Comparison of ENCODE assay signal across 27 mouse cellular contexts in genomic region chr7:123344079-123344780, GRCm38 (mm10). TPM values are rescaled to one million over a fixed set of nuclear protein-coding genes. Genes with fewer than 3 reads are reported as not detected.
A peak's percentile ranks its signal among the peaks of the same experiment; 100 is the strongest.
DNase-seq lines count a peak whose midpoint lies in the region; ATAC-seq lines count a peak whose summit lies in the region.
"Had no signal": no experiment of that assay in that cellular context is flagged by ENCODE, and none has a peak within 500 bp of the region (broad histone marks: within the 10 kb centered on the region; RNA-seq: fewer than 3 reads in every experiment).

No protein-coding gene starts in this region.

- intact Hi-C loops in heart, postnatal 25 days (cut with DNase I): no loop called here

- no peak for DNase-seq in intestine, embryonic 14.5 days (ENCODE audit: low spot score)
- peak; percentile 44 for DNase-seq in large intestine, adult 2 months (ENCODE audit: low read depth, low spot score)
- no peak for DNase-seq in adrenal gland, adult 2 months
- DNase-seq in heart, postnatal 25 days (ENCODE audit: low spot score): no peak
- DNase-seq: adrenal gland, postnatal 10 days; B cell, adult 2 months; cerebellum, adult 11 months; cerebellum, adult 8-10 months; cerebellum, postnatal 14 days; embryo, embryonic 11 days; heart, adult 18-20 months; heart, postnatal 36 days; kidney, adult 11 months had no signal

- no peak overlapping the region for H3K4me2 ChIP-seq in intestine, embryonic 14.5 days (ENCODE audit: low read length)
- H3K4me2 ChIP-seq: embryonic facial prominence, embryonic 15.5 days; heart, embryonic 11.5 days; heart, embryonic 15.5 days; hindbrain, embryonic 12.5 days had no signal

- no peak overlapping the region for H3K27ac ChIP-seq in intestine, embryonic 14.5 days (ENCODE audit: low read depth)
- H3K27ac ChIP-seq: embryonic facial prominence, embryonic 15.5 days; forebrain, embryonic 10.5 days; heart, embryonic 15.5 days; hindbrain, embryonic 12.5 days; hindbrain, postnatal 0 days had no signal

- ATAC-seq in megakaryocyte, adult 5-6 weeks (ENCODE audit: poor library complexity, severe bottlenecking): no peak
- ATAC-seq in intestine, embryonic 14.5 days (replicated peaks; ENCODE audit: low FRiP score, low TSS enrichment, low read depth): peak; percentile 48; the same call in 1 of the 2 replicates
- ATAC-seq in activated CD4-positive, CD25-positive, alpha-beta regulatory T cell, adult 4 months: no peak
- ATAC-seq: CD4-positive, CD25-positive, alpha-beta regulatory T cell, adult 4 months; forebrain, embryonic 14.5 days; hindbrain, postnatal 0 days; Patski had no signal

- H3K27me3 ChIP-seq in megakaryocyte, embryonic 14.5 days (replicated peaks): no peaks in the 10 kb centered on the region
- no peaks in the 10 kb centered on the region for H3K27me3 ChIP-seq in intestine, embryonic 14.5 days (replicated peaks; ENCODE audit: control insufficient read depth, insufficient read depth, low read length)
- H3K27me3 ChIP-seq: embryonic facial prominence, embryonic 15.5 days; heart, embryonic 15.5 days; hindbrain, embryonic 12.5 days; Patski had no signal

- WGBS in intestine, embryonic 14.5 days: 85% methylated on average over 5 of the region's 5 CpGs
- WGBS in large intestine, adult 2 months: 44% methylated on average over 5 of the region's 5 CpGs

- no peaks in the 10 kb centered on the region for H3K9me3 ChIP-seq in megakaryocyte, embryonic 14.5 days
- H3K9me3 ChIP-seq in intestine, embryonic 14.5 days (ENCODE audit: control insufficient read depth, low read length): no peaks in the 10 kb centered on the region
- H3K9me3 ChIP-seq: embryonic facial prominence, embryonic 15.5 days; forebrain, embryonic 10.5 days; G1E; heart, embryonic 15.5 days; hindbrain, embryonic 12.5 days had no signal

- no peak overlapping the region for H3K9ac ChIP-seq in intestine, embryonic 14.5 days (ENCODE audit: low read length)
- H3K9ac ChIP-seq: embryonic facial prominence, embryonic 15.5 days; heart, embryonic 15.5 days; hindbrain, embryonic 12.5 days had no signal

- peak overlapping the region; percentile 67 for H3K4me3 ChIP-seq in megakaryocyte, embryonic 14.5 days (replicated peaks)
- H3K4me3 ChIP-seq in intestine, embryonic 14.5 days (ENCODE audit: low read depth, low read length): no peak overlapping the region
- H3K4me3 ChIP-seq: embryonic facial prominence, embryonic 15.5 days; erythroblast, embryonic 14.5 days; forebrain, embryonic 10.5 days; heart, embryonic 15.5 days; hindbrain, embryonic 12.5 days had no signal

- peaks cover 17% of the 10 kb centered on the region for H3K36me3 ChIP-seq in megakaryocyte, embryonic 14.5 days (replicated peaks; ENCODE audit: low read length)
- no peaks in the 10 kb centered on the region for H3K36me3 ChIP-seq in intestine, embryonic 14.5 days (ENCODE audit: control insufficient read depth, insufficient read depth, low read length)
- H3K36me3 ChIP-seq: embryonic facial prominence, embryonic 15.5 days; heart, embryonic 15.5 days; hindbrain, embryonic 12.5 days had no signal

- peaks cover 84% of the 10 kb centered on the region for H3K4me1 ChIP-seq in megakaryocyte, embryonic 14.5 days
- H3K4me1 ChIP-seq in intestine, embryonic 14.5 days (replicated peaks; ENCODE audit: control insufficient read depth, insufficient read depth, low read length): peaks cover 18% of the 10 kb centered on the region

RNA-seq across cellular contexts. Expression of gene Lcmt1, which starts 25.4 kb away (rescaled TPM):
- 2.3 and 4.3 TPM in 2 replicates for polyA plus RNA-seq in megakaryocyte, embryonic 14.5 days (2012; ENCODE audit: insufficient read depth, low replicate concordance)
- 22.6 and 23.4 TPM in 2 replicates for total RNA-seq in megakaryocyte, adult 5-6 weeks (2015)
- total RNA-seq in megakaryocyte, adult 5-6 weeks (2017): 30.1 and 37.4 TPM in 2 replicates
- 46.3 and 48.8 TPM in 2 replicates for polyA plus RNA-seq in intestine, embryonic 14.5 days (2014; fragmentation: Nextera tagmentation; extraction: Ambion mirVana)
- polyA plus RNA-seq in large intestine, adult 2 months (2012; rRNA removed): 18.7 and 30.1 TPM in 2 replicates
- polyA plus RNA-seq in activated CD4-positive, CD25-positive, alpha-beta regulatory T cell, adult 4 months (2017; shearing (Covaris generic)): 10 to 100 TPM; 31.9 to 37.4 TPM
- 10 to 100 TPM; 24.0 to 28.3 TPM for total RNA-seq in adrenal gland, adult 2 months (2021)
- polyA plus RNA-seq in adrenal gland, adult 2 months (2012; rRNA removed): 15.9 and 16.5 TPM in 2 replicates
- 10 to 100 TPM; 20.0 to 21.9 TPM for total RNA-seq in heart, postnatal 25 days (2021)

RNA-seq across cellular contexts. Expression of gene Arhgap17, which starts 25.5 kb away (rescaled TPM):
- 51.0 and 54.9 TPM in 2 replicates for polyA plus RNA-seq in megakaryocyte, embryonic 14.5 days (2012; ENCODE audit: insufficient read depth, low replicate concordance)
- total RNA-seq in megakaryocyte, adult 5-6 weeks (2015): 123 and 129 TPM in 2 replicates
- total RNA-seq in megakaryocyte, adult 5-6 weeks (2017): 40.7 and 51.7 TPM in 2 replicates
- 27.2 and 28.9 TPM in 2 replicates for polyA plus RNA-seq in intestine, embryonic 14.5 days (2014; fragmentation: Nextera tagmentation; extraction: Ambion mirVana)
- polyA plus RNA-seq in large intestine, adult 2 months (2012; rRNA removed): 23.7 and 41.5 TPM in 2 replicates
- polyA plus RNA-seq in activated CD4-positive, CD25-positive, alpha-beta regulatory T cell, adult 4 months (2017; shearing (Covaris generic)): 10 to 100 TPM; 17.8 to 24.4 TPM
- total RNA-seq in adrenal gland, adult 2 months (2021): 10 to 100 TPM; 52.9 to 58.3 TPM
- 54.8 and 62.0 TPM in 2 replicates for polyA plus RNA-seq in adrenal gland, adult 2 months (2012; rRNA removed)
- 10 to 100 TPM; 16.7 to 20.2 TPM for total RNA-seq in heart, postnatal 25 days (2021)
